Mouse (Mus musculus) thymus, adult 2 months (tissue): Measurements from ENCODE around the gene Ube4a.

ENCODE experiments used
- CTCF ChIP-seq: fragments of 200-500 bp; IDR thresholded peaks from 2 replicates; pipeline ENCODE4 v1.5.1; 2012; ENCODE audit warnings: mild to moderate bottlenecking, control low read depth, low read length, moderate library complexity, borderline replicate concordance; ENCODE audit not compliant: control insufficient read depth, poor library complexity, insufficient read depth; ENCODE audit errors: extremely low read depth
- POLR2A ChIP-seq: fragments of 200-500 bp; IDR thresholded peaks from 2 replicates; pipeline ENCODE4 v1.6.1; 2012; ENCODE audit warnings: mild to moderate bottlenecking, low read length, control low read depth, moderate library complexity; ENCODE audit not compliant: control insufficient read depth, poor library complexity, insufficient read depth; ENCODE audit errors: extremely low read depth

DNA sequence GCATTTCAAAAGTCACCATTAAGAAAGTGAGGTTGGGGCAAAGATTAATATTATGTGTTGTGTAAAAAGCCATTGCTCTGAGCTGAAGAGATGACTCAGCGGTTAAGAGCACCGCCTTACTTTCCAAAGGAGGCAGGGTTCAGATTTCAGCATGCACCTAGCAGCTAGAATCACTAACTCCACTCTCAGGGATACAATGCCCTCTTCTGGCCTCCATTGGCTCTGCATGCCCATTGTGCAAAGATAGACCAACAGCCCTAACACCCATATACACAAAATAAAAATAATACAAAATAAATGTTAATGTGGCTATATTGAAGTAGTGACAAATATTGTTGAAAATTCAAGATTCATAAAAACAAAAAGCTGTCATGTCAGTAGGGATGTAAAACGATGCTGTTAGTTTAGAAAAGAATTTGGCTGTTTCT, 1.4 kb upstream of the Ube4a start:
- TF ChIP-seq CTCF (no peak), POLR2A (no peak)
